Mouse (Mus musculus): ENCODE results near the gene Cyp8b1. TPM values are rescaled to one million over a fixed set of nuclear protein-coding genes. Genes with fewer than 3 reads are reported as not detected.

The Cyp8b1 gene
- not detected for polyA plus RNA-seq (2014; fragmentation: Illumina TruSeq; extraction: RNeasy Lipid Tissue Mini Kit (QIAGEN cat#74804); ENCODE audit: low read depth, low replicate concordance)

DNA sequence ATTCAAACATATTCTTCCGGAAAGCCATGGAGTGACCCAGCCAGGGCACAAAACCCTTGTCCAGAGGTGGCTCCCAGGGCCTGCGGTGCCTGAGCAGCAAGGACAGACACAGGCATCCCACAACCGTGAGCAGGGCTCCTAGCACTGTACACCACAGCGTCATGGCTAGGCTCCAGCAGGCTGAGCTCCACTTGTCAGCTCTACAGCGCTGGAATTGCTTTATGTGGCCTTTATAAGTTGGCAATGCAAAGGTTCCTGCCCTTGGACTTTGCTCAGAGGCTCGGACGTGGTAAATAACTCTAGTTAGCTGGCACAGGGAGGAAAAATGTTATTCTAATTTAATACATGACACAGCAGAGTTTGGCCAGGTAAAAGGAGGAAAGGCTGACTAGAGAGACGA lies at the start of gene Cyp8b1:
Cyp8b1 (minus strand) TSS at position 204 of the 400 bp plus-strand sequence.

DNA sequence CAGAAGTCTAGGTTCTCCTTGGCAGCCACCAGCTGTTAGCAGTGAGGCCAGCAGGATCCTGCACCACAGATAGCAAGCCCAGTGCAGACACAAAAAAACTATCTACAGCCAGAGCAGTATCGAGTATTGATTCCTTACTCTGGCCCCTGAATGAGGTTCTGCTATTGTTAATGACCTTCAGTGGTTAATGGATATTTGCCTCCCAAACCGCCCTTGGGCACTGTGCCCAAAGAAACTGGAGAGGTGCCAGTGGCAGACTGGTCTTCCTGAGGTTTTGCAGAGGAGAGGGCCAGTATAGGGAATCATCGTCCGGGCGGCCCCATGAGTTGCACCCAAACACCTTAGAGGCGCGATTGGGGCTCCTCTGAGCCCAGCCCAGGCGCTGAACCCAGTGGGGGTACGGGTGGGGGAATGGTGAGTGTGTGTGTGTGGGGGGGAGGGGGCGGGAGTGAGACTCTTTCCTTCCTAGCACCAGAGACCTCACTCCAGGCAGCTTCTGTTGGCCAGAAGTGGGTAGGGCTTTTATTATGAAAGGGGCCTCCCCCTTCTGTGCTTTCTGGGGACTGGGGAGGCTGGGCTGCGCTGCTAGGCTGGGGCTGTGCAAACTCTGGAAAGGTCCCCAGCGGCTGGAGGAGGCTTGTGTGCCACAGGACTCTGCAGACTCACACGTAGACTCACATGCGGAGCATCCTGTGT lies 34.5 kb upstream of the Cyp8b1 start, which contains the start of gene Fam198a:
Fam198a (plus strand) TSS at position 571 of the 696 bp plus-strand sequence.

DNA sequence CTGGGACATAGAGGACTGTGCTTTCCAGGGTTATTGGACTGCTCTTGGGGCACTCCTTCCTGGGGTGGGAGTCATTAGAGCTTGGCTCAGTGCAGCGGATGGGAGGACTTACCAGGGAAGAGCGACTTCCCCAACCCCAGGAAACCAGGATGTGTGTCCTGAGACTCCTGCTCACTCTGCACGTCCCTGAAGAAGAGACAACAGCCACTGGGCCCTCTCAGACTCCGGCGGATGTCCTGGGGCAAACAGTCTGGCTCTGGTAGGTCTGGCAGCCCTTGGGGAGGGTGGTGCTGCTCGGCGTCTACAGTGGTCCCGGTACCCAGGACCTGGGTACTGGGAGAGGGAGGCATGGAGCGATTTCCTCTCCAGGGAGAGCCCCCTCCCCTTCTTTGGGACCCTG lies 17.9 kb downstream of the Cyp8b1 start, which contains the start of gene Ackr2:
Ackr2 (plus strand) TSS at position 111 of the 400 bp plus-strand sequence.

Other genes with a start within 250 kb of the Cyp8b1 start
- gene Sec22c, start 210.8 kb downstream of the Cyp8b1 start, polyA plus RNA-seq (2014; fragmentation: Illumina TruSeq; extraction: RNeasy Lipid Tissue Mini Kit (QIAGEN cat#74804); ENCODE audit: low read depth, low replicate concordance) = 8.3 TPM
- 57.9 TPM for gene Ss18l2, start 206.0 kb downstream of the Cyp8b1 start, polyA plus RNA-seq (2014; fragmentation: Illumina TruSeq; extraction: RNeasy Lipid Tissue Mini Kit (QIAGEN cat#74804); ENCODE audit: low read depth, low replicate concordance)
- gene Nktr, start 197.1 kb downstream of the Cyp8b1 start, polyA plus RNA-seq (2014; fragmentation: Illumina TruSeq; extraction: RNeasy Lipid Tissue Mini Kit (QIAGEN cat#74804); ENCODE audit: low read depth, low replicate concordance) = 91.5 TPM
- 24.5 TPM for gene Zfp651, start 157.0 kb downstream of the Cyp8b1 start, polyA plus RNA-seq (2014; fragmentation: Illumina TruSeq; extraction: RNeasy Lipid Tissue Mini Kit (QIAGEN cat#74804); ENCODE audit: low read depth, low replicate concordance)
- not detected for gene Klhl40, start 138.7 kb downstream of the Cyp8b1 start, polyA plus RNA-seq (2014; fragmentation: Illumina TruSeq; extraction: RNeasy Lipid Tissue Mini Kit (QIAGEN cat#74804); ENCODE audit: low read depth, low replicate concordance)
- gene Hhatl, start 123.8 kb downstream of the Cyp8b1 start, polyA plus RNA-seq (2014; fragmentation: Illumina TruSeq; extraction: RNeasy Lipid Tissue Mini Kit (QIAGEN cat#74804); ENCODE audit: low read depth, low replicate concordance) = 6.2 TPM
- 2.4 TPM for gene Ccdc13, start 76.8 kb downstream of the Cyp8b1 start, polyA plus RNA-seq (2014; fragmentation: Illumina TruSeq; extraction: RNeasy Lipid Tissue Mini Kit (QIAGEN cat#74804); ENCODE audit: low read depth, low replicate concordance)
- 70.4 TPM for gene Higd1a, start 57.9 kb downstream of the Cyp8b1 start, polyA plus RNA-seq (2014; fragmentation: Illumina TruSeq; extraction: RNeasy Lipid Tissue Mini Kit (QIAGEN cat#74804); ENCODE audit: low read depth, low replicate concordance)
- 2.6 TPM for gene Ackr2, start 17.9 kb downstream of the Cyp8b1 start, polyA plus RNA-seq (2014; fragmentation: Illumina TruSeq; extraction: RNeasy Lipid Tissue Mini Kit (QIAGEN cat#74804); ENCODE audit: low read depth, low replicate concordance)
- gene Fam198a, start 34.7 kb upstream of the Cyp8b1 start, polyA plus RNA-seq (2014; fragmentation: Illumina TruSeq; extraction: RNeasy Lipid Tissue Mini Kit (QIAGEN cat#74804); ENCODE audit: low read depth, low replicate concordance) = 2.5 TPM
- gene Pomgnt2, start 80.8 kb upstream of the Cyp8b1 start, polyA plus RNA-seq (2014; fragmentation: Illumina TruSeq; extraction: RNeasy Lipid Tissue Mini Kit (QIAGEN cat#74804); ENCODE audit: low read depth, low replicate concordance) = 9.2 TPM
- 70.1 TPM for gene Snrk, start 201.0 kb upstream of the Cyp8b1 start, polyA plus RNA-seq (2014; fragmentation: Illumina TruSeq; extraction: RNeasy Lipid Tissue Mini Kit (QIAGEN cat#74804); ENCODE audit: low read depth, low replicate concordance)